Mouse (Mus musculus): ENCODE measurements around the gene Mamstr.

Mamstr gene

GRCm38 (mm10) chr7:45628364-45629294, 11.1 kb upstream of the Mamstr start:
- DNase-seq (ENCODE audit: low spot score) = peak; percentile 89

GRCm38 (mm10) chr7:45630064-45630907, 9.5 kb upstream of the Mamstr start:
- no peak for DNase-seq (ENCODE audit: low spot score)

GRCm38 (mm10) chr7:45632499-45632898, 7.3 kb upstream of the Mamstr start:
- peak; percentile 59 for DNase-seq (ENCODE audit: low spot score)

GRCm38 (mm10) chr7:45634946-45635681, 4.7 kb upstream of the Mamstr start:
- DNase-seq (ENCODE audit: low spot score) = no peak

- no peak for DNase-seq (ENCODE audit: low spot score)
Measured at GRCm38 (mm10) chr7:45635711-45636688, 3.8 kb upstream of the Mamstr start.

- DNase-seq (ENCODE audit: low spot score) = no peak
Measured at GRCm38 (mm10) chr7:45637710-45638109, 2.1 kb upstream of the Mamstr start.

GRCm38 (mm10) chr7:45638623-45639401, 965 bp upstream of the Mamstr start:
- peak; percentile 99 for DNase-seq (ENCODE audit: low spot score)

- DNase-seq (ENCODE audit: low spot score) = no peak
Measured at GRCm38 (mm10) chr7:45640191-45640957, 597 bp downstream of the Mamstr start.

GRCm38 (mm10) chr7:45641391-45642040, 1.7 kb downstream of the Mamstr start:
- no peak for DNase-seq (ENCODE audit: low spot score)

GRCm38 (mm10) chr7:45642083-45642482, 2.3 kb downstream of the Mamstr start:
- DNase-seq (ENCODE audit: low spot score) = no peak

- no peak for DNase-seq (ENCODE audit: low spot score)
Measured at GRCm38 (mm10) chr7:45642503-45643255, 2.9 kb downstream of the Mamstr start.

- DNase-seq (ENCODE audit: low spot score) = peak; percentile 100
Measured at GRCm38 (mm10) chr7:45643441-45644178, 3.8 kb downstream of the Mamstr start.

- peak; percentile 70 for DNase-seq (ENCODE audit: low spot score)
Measured at GRCm38 (mm10) chr7:45644183-45644582, 4.4 kb downstream of the Mamstr start.

- no peak for DNase-seq (ENCODE audit: low spot score)
Measured at GRCm38 (mm10) chr7:45644872-45645590, 5.3 kb downstream of the Mamstr start.

GRCm38 (mm10) chr7:45645591-45645971, 5.8 kb downstream of the Mamstr start:
- no peak for DNase-seq (ENCODE audit: low spot score)

- DNase-seq (ENCODE audit: low spot score) = no peak
Measured at GRCm38 (mm10) chr7:45646671-45647070, 6.9 kb downstream of the Mamstr start.

GRCm38 (mm10) chr7:45649351-45649750, 9.6 kb downstream of the Mamstr start:
- DNase-seq (ENCODE audit: low spot score) = no peak
